Mouse (Mus musculus) brown adipose tissue, adult 24 weeks (tissue): ENCODE data around the gene Cd2. TPM values are rescaled to one million over a fixed set of nuclear protein-coding genes. Genes with fewer than 3 reads are reported as not detected.
A peak's percentile ranks its signal among the peaks of the same experiment; 100 is the strongest.

Experiments
- H3K27ac ChIP-seq: fragments of 200-500 bp; replicated peaks from 2 replicates; pipeline ENCODE4 v1.5.1; 2012; ENCODE audit warnings: low read depth, mild to moderate bottlenecking, low read length
- H3K4me1 ChIP-seq: fragments of 200-500 bp; 2 replicates; pipeline ENCODE4 v1.6.1; 2012; ENCODE audit warnings: low read length, mixed read lengths; ENCODE audit not compliant: control insufficient read depth, insufficient read depth, insufficient read length
- H3K4me3 ChIP-seq: fragments of 200-500 bp; 2 replicates; pipeline ENCODE4 v1.5.1; 2012; ENCODE audit warnings: low read depth, mild to moderate bottlenecking, low read length, moderate library complexity; ENCODE audit not compliant: insufficient read depth
- polyA plus RNA-seq: library from polyadenylated mRNA; stranded (reverse); fragments of >200 nt; gene quantifications from 2 replicates; pipeline ENCODE4 v1.2.4, GENCODE M21; 2012; ENCODE audit not compliant: missing spikeins, insufficient read depth, insufficient read length

The Cd2 gene
- polyA plus RNA-seq, 1 experiment, result 2.4 TPM

GRCm38 (mm10) chr3:101283869-101284706, 3.7 kb downstream of the Cd2 start:
- H3K4me3 ChIP-seq, result no peak overlapping the region
- H3K4me1 ChIP-seq, result peaks cover 14% of the 10 kb centered on the region
- H3K27ac ChIP-seq, result no peak overlapping the region

- Histone ChIP-seq H3K4me3 (no peak overlapping the region), H3K4me1 (peaks cover 14% of the 10 kb centered on the region), H3K27ac (no peak overlapping the region)
These were observed 4.3 kb downstream of the Cd2 start for GRCm38 (mm10) chr3:101283441-101283840.

GRCm38 (mm10) chr3:101282556-101283180, 5.1 kb downstream of the Cd2 start:
- no peak overlapping the region for H3K27ac ChIP-seq
- no peak overlapping the region for H3K4me3 ChIP-seq
- H3K4me1 ChIP-seq, result peaks cover 14% of the 10 kb centered on the region

- H3K27ac ChIP-seq, result no peak overlapping the region
- H3K4me1 ChIP-seq, result peaks cover 14% of the 10 kb centered on the region
- H3K4me3 ChIP-seq, result no peak overlapping the region
These were observed 5.9 kb downstream of the Cd2 start for GRCm38 (mm10) chr3:101281841-101282240.

GRCm38 (mm10) chr3:101280348-101281311, 7.1 kb downstream of the Cd2 start:
- peaks cover 14% of the 10 kb centered on the region for H3K4me1 ChIP-seq
- peak overlapping the region; percentile 89 for H3K27ac ChIP-seq
- H3K4me3 ChIP-seq, result no peak overlapping the region

- Histone ChIP-seq H3K4me1 (peaks cover 14% of the 10 kb centered on the region), H3K27ac (no peak overlapping the region), H3K4me3 (no peak overlapping the region)
These were observed 8.2 kb downstream of the Cd2 start for GRCm38 (mm10) chr3:101279561-101279960.

GRCm38 (mm10) chr3:101278396-101278795, 9.3 kb downstream of the Cd2 start:
- H3K27ac ChIP-seq, result no peak overlapping the region
- H3K4me3 ChIP-seq, result no peak overlapping the region
- peaks cover 14% of the 10 kb centered on the region for H3K4me1 ChIP-seq

- Histone ChIP-seq H3K27ac (no peak overlapping the region), H3K4me1 (peaks cover 14% of the 10 kb centered on the region), H3K4me3 (no peak overlapping the region)
These were observed 9.9 kb downstream of the Cd2 start for GRCm38 (mm10) chr3:101277830-101278229.

- Histone ChIP-seq H3K27ac (no peak overlapping the region), H3K4me3 (no peak overlapping the region), H3K4me1 (peaks cover 14% of the 10 kb centered on the region)
These were observed 11.0 kb downstream of the Cd2 start for GRCm38 (mm10) chr3:101276501-101277320.

GRCm38 (mm10) chr3:101275636-101276300, 12.0 kb downstream of the Cd2 start:
- Histone ChIP-seq H3K4me3 (no peak overlapping the region), H3K27ac (no peak overlapping the region), H3K4me1 (peaks cover 10% of the 10 kb centered on the region)

GRCm38 (mm10) chr3:101274794-101275193, 12.9 kb downstream of the Cd2 start:
- H3K27ac ChIP-seq, result no peak overlapping the region
- no peak overlapping the region for H3K4me3 ChIP-seq
- peaks cover 2% of the 10 kb centered on the region; the same call in 1 of the 2 replicates for H3K4me1 ChIP-seq

GRCm38 (mm10) chr3:101274041-101274770, 13.5 kb downstream of the Cd2 start:
- H3K4me1 ChIP-seq, result no peaks in the 10 kb centered on the region
- no peak overlapping the region for H3K27ac ChIP-seq
- H3K4me3 ChIP-seq, result no peak overlapping the region

GRCm38 (mm10) chr3:101272166-101272565, 15.6 kb downstream of the Cd2 start:
- Histone ChIP-seq H3K27ac (no peak overlapping the region), H3K4me3 (no peak overlapping the region), H3K4me1 (no peaks in the 10 kb centered on the region)
